12 mouse cellular contexts compared by ENCODE assay signal in genomic region chr4:72946369-72946981, GRCm38 (mm10).
DNase-seq lines count a peak whose midpoint lies in the region; ATAC-seq and TF ChIP-seq lines count a peak whose summit lies in the region.
"Had no signal": no experiment of that assay in that cellular context is flagged by ENCODE, and none has a peak within 500 bp of the region (broad histone marks: within the 10 kb centered on the region; RNA-seq: fewer than 3 reads in every experiment).

No protein-coding gene starts in this region.

- no peaks in the 10 kb centered on the region for H3K9me3 ChIP-seq in forebrain, embryonic 10.5 days
- no peaks in the 10 kb centered on the region for H3K9me3 ChIP-seq in forebrain, postnatal 0 days (ENCODE audit: low read length)
- H3K9me3 ChIP-seq in embryonic facial prominence, embryonic 13.5 days = no peaks in the 10 kb centered on the region
- H3K9me3 ChIP-seq in limb, embryonic 10.5 days (replicated peaks) = no peaks in the 10 kb centered on the region
- H3K9me3 ChIP-seq: stomach, embryonic 15.5 days had no signal

- no peak overlapping the region for H3K4me2 ChIP-seq in forebrain, postnatal 0 days (ENCODE audit: low read depth)
- peak overlapping the region; percentile 30 for H3K4me2 ChIP-seq in embryonic facial prominence, embryonic 13.5 days
- H3K4me2 ChIP-seq: stomach, embryonic 15.5 days had no signal

- no peak overlapping the region for H3K9ac ChIP-seq in forebrain, postnatal 0 days
- no peak overlapping the region for H3K9ac ChIP-seq in embryonic facial prominence, embryonic 13.5 days
- H3K9ac ChIP-seq: liver, embryonic 14.5 days; stomach, embryonic 15.5 days had no signal

- H3K27ac ChIP-seq in forebrain, embryonic 10.5 days = no peak overlapping the region
- no peak overlapping the region for H3K27ac ChIP-seq in forebrain, postnatal 0 days (ENCODE audit: low read depth, low read length)
- no peak overlapping the region for H3K27ac ChIP-seq in embryonic facial prominence, embryonic 13.5 days
- no peak overlapping the region for H3K27ac ChIP-seq in limb, embryonic 10.5 days
- no peak overlapping the region for H3K27ac ChIP-seq in left cerebral cortex, adult 2 months
- H3K27ac ChIP-seq: liver, embryonic 14.5 days; stomach, embryonic 15.5 days had no signal

- intact Hi-C loops in left cerebral cortex, adult 2 months (cut with DNase I) = loop anchor here (2.0 kb wide), 1 partner anchor 22 kb away; no protein-coding TSS in a partner anchor

- ATAC-seq in forebrain, postnatal 0 days = no peak
- ATAC-seq in embryonic facial prominence, embryonic 13.5 days (ENCODE audit: insufficient number of reproducible peaks, insufficient read depth, low FRiP score, low TSS enrichment, low read depth) = peak; percentile 86

- no peaks in the 10 kb centered on the region for H3K36me3 ChIP-seq in forebrain, embryonic 10.5 days (replicated peaks)
- no peaks in the 10 kb centered on the region for H3K36me3 ChIP-seq in forebrain, postnatal 0 days (ENCODE audit: insufficient read depth)
- H3K36me3 ChIP-seq in embryonic facial prominence, embryonic 13.5 days = no peaks in the 10 kb centered on the region
- H3K36me3 ChIP-seq in limb, embryonic 10.5 days = no peaks in the 10 kb centered on the region
- H3K36me3 ChIP-seq: stomach, embryonic 15.5 days had no signal

- 72% methylated on average over 7 of the region's 7 CpGs for WGBS in forebrain, embryonic 10.5 days
- 68% methylated on average over 7 of the region's 7 CpGs for WGBS in forebrain, postnatal 0 days
- WGBS in embryonic facial prominence, embryonic 13.5 days = 17% methylated on average over 7 of the region's 7 CpGs
- 43% methylated on average over 7 of the region's 7 CpGs for WGBS in limb, embryonic 10.5 days

- H3K4me1 ChIP-seq in forebrain, embryonic 10.5 days = no peaks in the 10 kb centered on the region
- no peaks in the 10 kb centered on the region for H3K4me1 ChIP-seq in forebrain, postnatal 0 days (ENCODE audit: insufficient read depth)
- H3K4me1 ChIP-seq in embryonic facial prominence, embryonic 13.5 days = peaks cover 4% of the 10 kb centered on the region; the same call in 1 of the 2 replicates
- no peaks in the 10 kb centered on the region for H3K4me1 ChIP-seq in limb, embryonic 10.5 days
- H3K4me1 ChIP-seq: stomach, embryonic 15.5 days had no signal

- DNase-seq in forebrain, embryonic 10.5 days (ENCODE audit: extremely low spot score, low spot score) = peak; percentile 17
- no peak for DNase-seq in forebrain, postnatal 0 days
- peak; percentile 69 for DNase-seq in 3T3-L1 (ENCODE audit: low read depth, low spot score)
- peak; percentile 56 for DNase-seq in limb, embryonic 10.5 days (ENCODE audit: low spot score)
- no peak for DNase-seq in left cerebral cortex, adult 2 months (ENCODE audit: extremely low spot score in 1 of 2, low spot score in 2 of 2)
- no peak for DNase-seq in layer of hippocampus, adult 9-10 months (ENCODE audit: low spot score)
- DNase-seq in retina, postnatal 1 day = no peak
- DNase-seq: adrenal gland, postnatal 10 days; gastrocnemius, postnatal 10 days had no signal

- H3K27me3 ChIP-seq in forebrain, embryonic 10.5 days (ENCODE audit: poor library complexity, severe bottlenecking) = no peaks in the 10 kb centered on the region
- H3K27me3 ChIP-seq in forebrain, postnatal 0 days (ENCODE audit: insufficient read depth, low read length) = no peaks in the 10 kb centered on the region
- no peaks in the 10 kb centered on the region for H3K27me3 ChIP-seq in embryonic facial prominence, embryonic 13.5 days
- H3K27me3 ChIP-seq in limb, embryonic 10.5 days (ENCODE audit: low read depth, poor library complexity, severe bottlenecking) = no peaks in the 10 kb centered on the region
- H3K27me3 ChIP-seq: stomach, embryonic 15.5 days had no signal

- H3K4me3 ChIP-seq in forebrain, embryonic 10.5 days = no peak overlapping the region
- H3K4me3 ChIP-seq in forebrain, postnatal 0 days (ENCODE audit: low read depth, low read length) = no peak overlapping the region
- H3K4me3 ChIP-seq in embryonic facial prominence, embryonic 13.5 days = no peak overlapping the region
- no peak overlapping the region for H3K4me3 ChIP-seq in limb, embryonic 10.5 days
- no peak overlapping the region for H3K4me3 ChIP-seq in left cerebral cortex, adult 2 months
- H3K4me3 ChIP-seq: stomach, embryonic 15.5 days had no signal

- TF ChIP-seq CTCF in forebrain, postnatal 0 days (IDR thresholded peaks at IDR 0.05; ENCODE audit: low read depth) = no peak
- TF ChIP-seq CTCF in left cerebral cortex, adult 2 months (IDR thresholded peaks at IDR 0.05) = no peak

Comparison
In these comparisons a context has a peak if more than half of its experiments do, and no peak if none do; other contexts are left out.
1. DNase-seq: peak in forebrain, embryonic 10.5 days (single experiment), 3T3-L1 (single experiment) and limb, embryonic 10.5 days (single experiment); none in forebrain, postnatal 0 days (single experiment), left cerebral cortex, adult 2 months (0 of 2), layer of hippocampus, adult 9-10 months (single experiment) and retina, postnatal 1 day (single experiment).